Mouse (Mus musculus) A20 (cell line): ENCODE data around the gene Pdc.
A peak's percentile ranks its signal among the peaks of the same experiment; 100 is the strongest.
"Not testable (repeated sequence)": the region's sequence is repeated elsewhere in the genome, so short reads cannot be mapped to it uniquely, and the experiment has no call there.

Experiments used
- DNase-seq: peaks from one replicate; pipeline ENCODE4 v3.0.0-alpha.2; 2011; ENCODE audit warnings: low read depth, low spot score

Pdc gene

GRCm38 (mm10) chr1:150319205-150319604 lies at the start of gene Pdc:
Pdc (plus strand) TSS chr1:150319417.
- DNase-seq = no peak

GRCm38 (mm10) chr1:150294051-150294450 lies 25.2 kb upstream of the Pdc start:
- not testable (repeated sequence) for DNase-seq

GRCm38 (mm10) chr1:150307599-150307998 lies 11.6 kb upstream of the Pdc start:
- DNase-seq = peak; percentile 54

GRCm38 (mm10) chr1:150335111-150335510 lies 15.9 kb downstream of the Pdc start:
- no peak for DNase-seq

- DNase-seq = no peak
Observed at GRCm38 (mm10) chr1:150360864-150361263, 41.6 kb downstream of the Pdc start.

- peak; percentile 35 for DNase-seq
Observed at GRCm38 (mm10) chr1:150372895-150373294, 53.7 kb downstream of the Pdc start.

- DNase-seq = no peak
Observed at GRCm38 (mm10) chr1:150374247-150374646, 55.0 kb downstream of the Pdc start.
